ENCODE assay signal across 8 mouse cellular contexts in the genomic region with DNA sequence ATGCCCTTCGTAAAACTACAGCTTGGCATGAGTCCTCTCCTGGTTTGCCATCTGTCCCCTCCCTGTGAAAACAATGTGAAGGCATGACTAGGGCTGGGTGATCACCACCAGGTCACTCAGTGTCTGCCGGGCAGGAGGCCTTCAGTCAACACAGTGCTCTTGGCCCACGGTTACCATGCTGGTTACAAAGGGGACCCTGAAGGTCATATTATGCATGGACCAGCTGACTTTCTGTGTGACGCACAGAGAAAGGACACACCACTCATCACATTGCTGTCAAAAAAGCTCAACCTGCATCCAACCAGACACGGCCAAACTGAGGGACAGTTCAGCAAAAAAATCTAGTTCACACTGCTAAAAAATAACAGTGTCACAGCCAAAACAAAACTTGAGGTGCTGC. TPM values are rescaled to one million over a fixed set of nuclear protein-coding genes. Genes with fewer than 3 reads are reported as not detected.
DNase-seq lines count a peak whose midpoint lies in the region; ATAC-seq lines count a peak whose summit lies in the region.

Csnk2a2 (minus strand) TSS at position 34 of the 400 bp plus-strand sequence.

- H3K4me1 ChIP-seq in kidney, embryonic 14.5 days (ENCODE audit: control insufficient read depth, insufficient read depth, low read length) = peaks cover 11% of the 10 kb centered on the region; the same call in 1 of the 2 replicates
- H3K4me1 ChIP-seq in megakaryocyte, embryonic 14.5 days = peaks cover 29% of the 10 kb centered on the region

- peaks cover 15% of the 10 kb centered on the region for H3K36me3 ChIP-seq in kidney, embryonic 14.5 days (ENCODE audit: control insufficient read depth, insufficient read depth, low read length)
- peaks cover 20% of the 10 kb centered on the region for H3K36me3 ChIP-seq in megakaryocyte, embryonic 14.5 days (replicated peaks; ENCODE audit: low read length)

- no peaks in the 10 kb centered on the region for H3K9me3 ChIP-seq in kidney, embryonic 14.5 days (ENCODE audit: control insufficient read depth, low read length)
- H3K9me3 ChIP-seq in megakaryocyte, embryonic 14.5 days = no peaks in the 10 kb centered on the region

- H3K4me3 ChIP-seq in kidney, embryonic 14.5 days (ENCODE audit: low read length) = peak within 1 kb of the TSS; percentile 98
- H3K4me3 ChIP-seq in megakaryocyte, embryonic 14.5 days (replicated peaks) = peak within 1 kb of the TSS; percentile 94

- 82% methylated on average over 5 of the region's 5 CpGs for WGBS in kidney, embryonic 14.5 days

- peak within 1 kb of the TSS; percentile 94; the same call in 1 of the 2 replicates for H3K9ac ChIP-seq in kidney, embryonic 14.5 days (ENCODE audit: low read depth, low read length)

- H3K4me2 ChIP-seq in kidney, embryonic 14.5 days (replicated peaks; ENCODE audit: low read depth, low read length) = peak within 1 kb of the TSS; percentile 58

- DNase-seq in kidney, adult 11 months = no peak
- peak; percentile 54 for DNase-seq in adrenal gland, postnatal 10 days
- DNase-seq in gastrocnemius, adult 8-10 months (ENCODE audit: low spot score in 2 of 2) = no peak
- DNase-seq in thymus, postnatal 10 days (ENCODE audit: low spot score in 2 of 2) = no peak
- DNase-seq in retina, embryonic 14.5 days (ENCODE audit: low spot score) = no peak

- no peak within 1 kb of the TSS for H3K27ac ChIP-seq in kidney, embryonic 14.5 days (ENCODE audit: low read depth, low read length)

- H3K27me3 ChIP-seq in kidney, embryonic 14.5 days (ENCODE audit: control insufficient read depth, insufficient read depth, low read length) = no peaks in the 10 kb centered on the region
- H3K27me3 ChIP-seq in megakaryocyte, embryonic 14.5 days (replicated peaks) = peaks cover 3% of the 10 kb centered on the region

- ATAC-seq in kidney, embryonic 14.5 days (ENCODE audit: low FRiP score, low TSS enrichment) = no peak
- no peak for ATAC-seq in inflammation-experienced regulatory T-cells, adult 6 months

RNA-seq across cellular contexts. Expression of gene Csnk2a2, which starts in this region (rescaled TPM):
- polyA plus RNA-seq in kidney, embryonic 14.5 days (2014; fragmentation: Nextera tagmentation; extraction: Ambion mirVana) = 20.7 and 25.3 TPM in 2 replicates
- 10 to 100 TPM; 68.8 to 70.0 TPM for total RNA-seq in adrenal gland, postnatal 10 days (2021)
- total RNA-seq in gastrocnemius, adult 8-10 months (2022) = 10 to 100 TPM; 19.8 to 24.9 (median 22.2) TPM
- polyA plus RNA-seq in inflammation-experienced regulatory T-cells, adult 6 months (2017; shearing (Covaris generic)) = 10 to 100 TPM; 10.6 to 16.8 (median 12.5) TPM
- 6.6 and 7.8 TPM in 2 replicates for polyA plus RNA-seq in megakaryocyte, embryonic 14.5 days (2012; ENCODE audit: insufficient read depth, low replicate concordance)
